Mouse (Mus musculus) embryo, embryonic 11 days (tissue): Measurements from ENCODE around the gene Cdc123.

Experiments
- DNase-seq: peaks from one replicate; pipeline ENCODE4 v3.0.0-alpha.2; 2015

Cdc123 gene

DNA sequence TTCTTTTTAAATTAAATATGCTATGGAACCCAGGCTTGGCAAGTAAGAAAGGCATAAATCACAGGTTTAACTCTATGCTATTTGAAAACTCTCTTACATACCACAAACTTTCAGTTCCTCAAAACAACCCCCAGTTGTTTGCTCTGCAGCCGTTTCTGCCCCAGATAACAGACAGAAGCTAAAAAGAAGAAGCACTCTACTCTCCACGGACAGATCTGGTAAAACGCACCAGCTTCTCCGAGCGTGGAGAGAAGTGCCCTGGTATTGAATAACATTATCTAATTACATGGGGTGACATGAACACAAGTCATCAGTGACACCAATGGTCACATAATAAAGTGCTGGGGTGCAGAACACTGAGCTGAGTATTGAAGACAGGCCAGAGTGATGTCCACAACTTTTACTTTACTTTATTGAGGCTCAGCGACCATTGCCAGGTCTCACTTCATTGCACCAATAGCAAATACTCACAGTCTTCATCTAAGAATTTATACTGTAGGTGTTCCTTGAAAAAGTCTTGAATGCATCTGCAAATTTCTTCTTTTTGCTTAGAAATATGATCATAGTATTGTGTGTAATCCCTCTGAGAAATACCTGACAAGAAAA, 40.4 kb downstream of the Cdc123 start:
- DNase-seq: no peak

DNA sequence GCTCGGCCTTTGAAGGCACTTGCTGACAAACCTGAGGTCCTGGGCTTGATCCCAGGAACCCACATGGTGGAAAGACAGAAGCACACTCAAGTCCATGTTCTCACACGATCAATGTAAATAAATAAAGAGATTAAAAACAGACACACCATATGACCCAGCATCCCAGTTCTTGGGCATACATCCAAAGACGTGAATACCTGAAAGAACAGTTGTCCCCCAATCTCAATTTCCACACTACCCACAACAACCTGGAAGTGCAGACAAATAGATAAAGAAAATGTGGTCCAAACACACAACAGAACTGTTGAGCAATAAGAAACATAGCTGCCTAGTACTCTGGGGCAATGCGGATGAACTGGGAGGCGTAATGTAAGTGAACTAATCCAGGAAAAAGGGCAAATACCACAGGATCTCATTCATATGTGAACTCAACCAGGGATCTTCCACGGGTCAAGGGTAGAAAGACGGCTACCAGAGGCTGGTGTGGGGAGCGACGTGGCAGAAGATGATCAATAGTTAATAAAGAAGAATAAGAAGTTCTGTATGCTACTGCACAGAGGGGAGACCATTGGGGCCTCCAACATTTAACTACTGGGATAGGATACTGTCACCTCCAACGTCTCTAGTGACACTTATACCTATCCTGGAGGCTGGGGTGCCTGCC, 42.9 kb downstream of the Cdc123 start:
- no peak for DNase-seq

GRCm38 (mm10) chr2:5801182-5801640, 43.8 kb downstream of the Cdc123 start:
- DNase-seq: no peak

- no peak for DNase-seq
Observed at GRCm38 (mm10) chr2:5797816-5798672, 46.9 kb downstream of the Cdc123 start.

DNA sequence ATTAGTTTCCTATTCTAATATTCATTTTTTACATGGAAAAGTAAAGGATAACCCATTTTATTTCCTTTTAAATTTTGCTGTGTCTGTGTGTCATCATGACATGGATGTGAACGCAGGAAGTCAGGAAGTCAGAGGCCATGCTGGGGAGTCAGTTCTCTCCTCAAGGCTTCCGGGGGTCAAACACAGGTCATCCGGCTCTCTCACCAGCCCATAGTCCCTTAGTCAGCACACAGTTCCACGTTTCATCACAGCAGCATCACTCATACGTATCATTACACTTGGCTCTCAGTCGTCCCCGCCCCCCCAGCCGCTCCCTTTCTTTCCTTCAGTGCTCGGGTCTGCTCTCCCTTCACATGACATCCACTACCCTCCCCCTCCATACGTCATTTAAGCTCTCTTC, 51.2 kb downstream of the Cdc123 start:
- DNase-seq: peak; percentile 7

DNA sequence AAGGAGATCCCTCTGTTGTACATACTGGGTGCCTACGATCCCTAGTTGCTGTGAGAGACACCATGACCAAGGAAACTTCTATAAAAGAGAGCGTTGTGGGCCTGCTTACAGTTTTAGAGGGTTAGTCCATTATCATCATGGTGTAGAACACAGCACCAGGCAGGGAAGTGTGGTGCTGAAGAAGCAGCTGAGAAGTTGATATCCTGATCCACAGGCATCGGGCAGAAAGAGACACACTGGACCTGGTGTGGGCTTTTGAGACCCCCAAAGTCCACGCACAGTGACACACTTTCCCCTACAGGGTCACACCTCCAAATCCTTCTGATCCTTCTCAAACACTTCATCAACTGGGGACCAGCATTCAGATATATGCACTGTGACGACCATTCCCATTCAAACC, 52.9 kb downstream of the Cdc123 start:
- DNase-seq: no peak

- no peak for DNase-seq
Observed at GRCm38 (mm10) chr2:5789625-5790160, 55.3 kb downstream of the Cdc123 start.

DNA sequence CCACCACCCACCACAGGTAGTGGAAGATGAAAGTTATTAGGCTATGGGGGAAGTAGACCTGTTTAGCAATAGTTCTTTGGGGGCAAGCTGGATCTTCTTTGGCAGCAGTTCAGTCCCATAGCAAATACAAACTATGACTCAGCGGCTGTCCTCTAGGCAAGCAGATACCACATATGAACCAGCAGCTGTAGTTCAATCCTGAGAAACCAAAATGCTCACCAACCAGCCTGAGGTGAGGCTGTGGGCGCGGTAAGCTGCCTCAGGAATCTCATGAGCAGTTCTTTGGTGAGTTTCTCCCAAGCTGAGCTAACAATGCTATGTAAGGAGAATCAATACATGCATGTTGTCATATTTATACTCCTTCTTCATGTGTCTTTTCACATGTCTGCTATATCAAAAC, 57.6 kb downstream of the Cdc123 start:
- no peak for DNase-seq

DNA sequence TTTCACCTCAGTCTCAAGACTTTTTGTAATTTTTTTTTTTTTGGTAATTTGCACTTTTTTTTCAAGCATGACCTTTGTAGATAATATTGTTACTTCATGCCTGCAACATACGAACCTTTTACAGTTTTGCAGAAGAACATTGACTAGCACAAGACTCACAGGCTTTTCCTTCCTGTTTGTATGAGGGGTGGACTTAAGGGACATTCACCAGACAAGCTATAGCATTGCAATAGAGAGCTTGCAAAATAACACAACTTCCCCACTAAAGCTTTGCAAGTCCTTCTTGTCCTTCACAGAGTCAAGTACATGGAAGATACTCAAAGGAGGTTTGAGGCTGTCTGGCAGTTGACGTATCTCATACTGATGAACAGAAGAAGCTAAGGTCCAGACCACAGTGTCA, 72.5 kb downstream of the Cdc123 start:
- DNase-seq: no peak

DNA sequence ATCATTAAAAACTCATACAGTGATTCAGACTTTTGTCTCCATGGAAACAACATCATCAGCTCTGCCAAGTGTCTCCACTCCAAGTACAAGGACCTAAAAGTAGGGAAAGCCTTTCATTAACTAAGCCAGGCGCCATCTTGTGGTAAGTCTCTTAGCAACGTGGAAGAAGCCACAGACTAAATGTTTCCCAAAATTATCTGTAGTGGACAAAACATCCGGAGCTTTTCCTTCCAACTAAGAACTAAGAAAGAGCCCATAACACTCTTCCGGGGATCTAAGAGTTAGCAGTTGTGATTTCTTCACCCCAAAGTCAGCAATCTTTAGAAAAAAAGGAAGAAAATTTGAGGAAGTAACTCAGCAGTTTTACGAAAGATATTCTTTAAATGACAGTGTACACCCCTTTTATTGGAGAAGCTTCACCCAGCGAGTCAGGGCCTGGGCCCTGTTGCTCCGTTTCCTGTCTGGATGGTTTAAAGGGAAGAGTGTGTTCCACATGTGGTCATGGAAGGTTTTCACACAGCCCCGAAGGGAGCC, 74.2 kb downstream of the Cdc123 start:
- peak; percentile 80 for DNase-seq

DNA sequence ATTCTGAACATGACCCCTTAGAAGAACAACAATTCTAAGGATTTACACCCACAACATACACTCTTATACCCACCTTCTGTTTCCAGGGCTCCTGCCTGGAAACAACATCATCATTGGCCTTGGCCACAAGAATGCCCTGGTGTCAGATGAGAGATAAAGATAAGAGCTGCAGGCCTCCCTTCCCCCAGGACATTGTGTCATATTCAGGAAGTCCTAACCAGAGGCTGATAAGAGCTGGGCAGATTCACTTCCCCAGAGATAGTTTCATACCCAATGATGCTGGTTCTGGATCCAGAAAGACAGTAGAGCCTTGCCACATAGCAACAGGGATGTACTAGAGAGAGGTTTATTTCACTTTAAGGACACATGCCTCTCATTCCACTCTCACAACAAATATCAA, 75.3 kb downstream of the Cdc123 start:
- DNase-seq: no peak

GRCm38 (mm10) chr2:5768946-5769345, 76.0 kb downstream of the Cdc123 start:
- DNase-seq: no peak

DNA sequence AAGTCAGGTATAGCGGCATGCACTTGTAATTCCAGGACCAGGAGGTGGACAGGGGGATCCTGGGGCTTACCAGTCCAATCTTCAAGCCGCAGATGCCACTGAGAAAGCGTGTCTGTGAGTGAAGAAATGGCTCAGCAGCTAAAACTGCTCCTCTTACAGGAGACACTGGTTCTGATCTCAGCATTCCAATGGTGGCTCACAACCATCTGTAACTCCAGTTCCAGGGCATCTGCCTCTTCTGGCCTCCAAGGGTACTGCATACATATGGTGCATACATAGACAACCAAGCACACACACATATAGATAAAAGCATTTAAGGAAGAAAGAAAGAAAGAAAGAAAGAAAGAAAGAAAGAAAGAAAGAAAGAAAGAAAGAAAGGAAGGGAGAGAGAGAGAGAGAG, 82.9 kb downstream of the Cdc123 start:
- DNase-seq: no peak

DNA sequence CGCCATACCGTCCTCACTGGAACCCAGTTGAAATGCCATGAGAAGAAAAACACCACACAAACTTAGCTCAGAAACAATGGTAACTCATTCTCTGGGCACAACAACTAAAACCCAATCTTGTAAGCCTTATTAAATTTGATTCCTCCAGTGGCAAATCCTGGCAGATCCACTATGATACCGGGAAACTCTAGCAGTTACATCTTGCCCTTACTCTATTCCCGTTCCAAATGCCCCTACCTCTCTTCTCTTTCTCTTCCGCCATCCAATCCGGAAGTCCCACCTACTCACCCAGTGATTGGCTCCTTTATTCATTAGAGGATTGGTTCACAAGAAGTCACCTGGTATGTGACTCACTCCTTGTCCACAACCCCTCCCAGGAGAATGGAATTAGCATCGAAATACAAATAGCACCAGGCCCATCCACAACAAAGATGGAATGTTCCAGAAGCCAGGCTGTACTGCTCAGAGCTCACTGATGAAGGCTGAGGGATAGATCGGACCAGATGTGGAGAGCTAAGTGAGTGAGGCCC, 84.4 kb downstream of the Cdc123 start:
- no peak for DNase-seq

- no peak for DNase-seq
Observed at GRCm38 (mm10) chr2:5758569-5758968, 86.4 kb downstream of the Cdc123 start.

GRCm38 (mm10) chr2:5750872-5751271, 94.1 kb downstream of the Cdc123 start:
- no peak for DNase-seq

- no peak for DNase-seq
Observed at GRCm38 (mm10) chr2:5749210-5749609, 95.8 kb downstream of the Cdc123 start.

DNA sequence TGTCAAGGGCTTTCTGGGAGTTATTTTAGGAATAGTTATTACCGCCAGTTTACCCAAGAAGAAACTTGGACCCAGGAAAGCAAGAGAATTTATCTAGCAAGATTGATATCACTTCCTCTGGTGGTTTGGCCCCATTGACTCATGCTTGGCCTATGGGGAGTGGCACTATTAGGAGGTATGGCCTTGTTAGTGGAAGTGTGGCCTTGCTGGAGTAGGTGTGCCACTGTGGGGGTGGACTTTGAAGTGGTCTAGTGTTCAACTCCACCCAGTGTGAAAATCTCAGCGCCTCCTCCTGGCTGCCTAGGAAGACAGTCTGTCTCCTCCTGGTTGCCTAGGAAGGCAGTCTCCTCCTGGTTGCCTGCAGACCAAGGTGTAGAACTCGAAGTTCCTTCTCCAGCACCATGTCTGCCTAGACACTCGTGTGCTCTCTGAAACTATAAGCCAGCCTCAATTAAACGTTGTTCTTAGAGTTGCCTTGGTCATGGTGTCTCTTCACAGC, 97.4 kb downstream of the Cdc123 start:
- no peak for DNase-seq

DNA sequence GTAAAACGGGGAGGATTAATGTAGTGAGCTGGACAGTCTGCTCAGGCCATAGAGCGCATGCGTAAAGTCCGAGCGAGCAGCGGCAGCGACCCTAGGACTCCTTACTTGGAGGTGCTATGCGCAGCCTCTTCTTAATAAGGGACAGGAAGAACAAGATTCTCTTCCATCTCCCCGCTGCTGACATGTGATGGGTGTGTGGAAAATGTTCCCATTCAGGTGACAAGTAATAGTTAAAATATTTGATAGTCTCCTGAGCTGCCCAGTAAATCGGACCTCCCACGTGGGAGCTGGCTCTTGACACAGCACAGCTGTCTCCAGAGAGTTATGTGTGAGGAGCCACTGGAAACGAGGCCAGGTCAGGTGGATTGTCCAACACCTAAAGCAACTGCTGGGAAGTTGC, 98.4 kb downstream of the Cdc123 start:
- DNase-seq: no peak
